Mouse (Mus musculus): ENCODE results near the gene Fcgr2b. TPM values are rescaled to one million over a fixed set of nuclear protein-coding genes. Genes with fewer than 3 reads are reported as not detected.

Gene Fcgr2b
- polyA plus RNA-seq, 2 experiments, result 3.3 to 3.4 TPM

DNA sequence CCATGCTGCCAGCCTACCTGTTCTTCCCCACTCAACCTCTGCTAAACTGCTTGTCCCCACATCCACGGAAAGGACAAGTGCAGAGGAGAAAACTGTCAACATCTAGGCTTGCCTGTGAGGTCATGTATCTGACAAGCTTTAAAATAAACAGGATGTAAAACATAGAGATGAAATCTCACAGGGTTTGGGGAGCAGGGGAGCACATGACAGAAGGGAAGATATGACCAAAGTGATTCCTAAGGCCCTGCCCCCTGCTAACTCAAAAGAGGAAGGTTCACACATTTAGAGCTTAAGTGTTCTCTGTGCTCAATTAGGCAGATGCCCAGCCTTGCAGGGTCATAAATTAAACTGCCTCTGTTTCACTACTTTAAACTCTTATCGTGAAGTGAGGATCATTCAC, 42.0 kb downstream of the Fcgr2b start:
- Histone ChIP-seq H3K27ac (no peak overlapping the region), H3K4me3 (ENCODE audit: insufficient read depth in 1 of 2, low read depth in 2 of 2, low read length in 2 of 2) (no peak overlapping the region), H3K27me3 (ENCODE audit: control insufficient read depth, insufficient read depth, low read length) (no peaks in the 10 kb centered on the region), H3K4me1 (replicated peaks; ENCODE audit: control insufficient read depth in 2 of 2, insufficient read depth in 2 of 2, low read length in 1 of 2) (no peaks in the 10 kb centered on the region), H3K36me3 (replicated peaks; ENCODE audit: control insufficient read depth, insufficient read depth, low read depth) (no peaks in the 10 kb centered on the region), H3K9ac (replicated peaks) (no peak overlapping the region), H3K9me3 (ENCODE audit: control insufficient read depth, low read length) (no peaks in the 10 kb centered on the region), H3K4me2 (ENCODE audit: low read depth) (no peak overlapping the region)
- TF ChIP-seq CTCF (IDR thresholded peaks at IDR 0.05; ENCODE audit: low read depth) (no peak), EP300 (IDR thresholded peaks at IDR 0.05; ENCODE audit: low read depth) (no peak)
- 46% methylated on average over 2 of the region's 2 CpGs for WGBS (ENCODE audit: insufficient replicate concordance)
- no peak for DNase-seq (ENCODE audit: low read depth in 3 of 3, low spot score in 3 of 3)
- no peak for ATAC-seq (ENCODE audit: insufficient read depth)

GRCm38 (mm10) chr1:170933940-170934339, 42.4 kb downstream of the Fcgr2b start:
- Histone ChIP-seq H3K4me1 (replicated peaks; ENCODE audit: control insufficient read depth in 2 of 2, insufficient read depth in 2 of 2, low read length in 1 of 2) (no peaks in the 10 kb centered on the region), H3K27ac (no peak overlapping the region), H3K9me3 (ENCODE audit: control insufficient read depth, low read length) (no peaks in the 10 kb centered on the region), H3K36me3 (replicated peaks; ENCODE audit: control insufficient read depth, insufficient read depth, low read depth) (no peaks in the 10 kb centered on the region), H3K4me3 (ENCODE audit: insufficient read depth in 1 of 2, low read depth in 2 of 2, low read length in 2 of 2) (no peak overlapping the region), H3K9ac (replicated peaks) (no peak overlapping the region), H3K27me3 (ENCODE audit: control insufficient read depth, insufficient read depth, low read length) (no peaks in the 10 kb centered on the region), H3K4me2 (ENCODE audit: low read depth) (no peak overlapping the region)
- TF ChIP-seq EP300 (IDR thresholded peaks at IDR 0.05; ENCODE audit: low read depth) (no peak), CTCF (IDR thresholded peaks at IDR 0.05; ENCODE audit: low read depth) (no peak)
- no peak for ATAC-seq (ENCODE audit: insufficient read depth)
- 44% methylated on average over 1 of the region's 1 CpGs for WGBS (ENCODE audit: insufficient replicate concordance)
- DNase-seq (ENCODE audit: low read depth in 3 of 3, low spot score in 3 of 3), result no peak

- WGBS (ENCODE audit: insufficient replicate concordance), result 60% methylated on average over 6 of the region's 6 CpGs
- ATAC-seq (ENCODE audit: insufficient read depth), result no peak
- no peak for TF ChIP-seq EP300 (IDR thresholded peaks at IDR 0.05; ENCODE audit: low read depth)
- TF ChIP-seq CTCF (IDR thresholded peaks at IDR 0.05; ENCODE audit: low read depth), result no peak
- no peaks in the 10 kb centered on the region for H3K4me1 ChIP-seq (replicated peaks; ENCODE audit: control insufficient read depth in 2 of 2, insufficient read depth in 2 of 2, low read length in 1 of 2)
- H3K27me3 ChIP-seq (ENCODE audit: control insufficient read depth, insufficient read depth, low read length), result no peaks in the 10 kb centered on the region
- no peak for DNase-seq (ENCODE audit: low read depth in 3 of 3, low spot score in 3 of 3)
- H3K4me2 ChIP-seq (ENCODE audit: low read depth), result no peak overlapping the region
- no peaks in the 10 kb centered on the region for H3K9me3 ChIP-seq (ENCODE audit: control insufficient read depth, low read length)
- H3K36me3 ChIP-seq (replicated peaks; ENCODE audit: control insufficient read depth, insufficient read depth, low read depth), result no peaks in the 10 kb centered on the region
- no peak overlapping the region for H3K9ac ChIP-seq (replicated peaks)
- no peak overlapping the region for H3K27ac ChIP-seq
- no peak overlapping the region for H3K4me3 ChIP-seq (ENCODE audit: insufficient read depth in 1 of 2, low read depth in 2 of 2, low read length in 2 of 2)
Observed at GRCm38 (mm10) chr1:170933386-170933920, 42.9 kb downstream of the Fcgr2b start.

GRCm38 (mm10) chr1:170932043-170932442, 44.3 kb downstream of the Fcgr2b start:
- no peak for ATAC-seq (ENCODE audit: insufficient read depth)

DNA sequence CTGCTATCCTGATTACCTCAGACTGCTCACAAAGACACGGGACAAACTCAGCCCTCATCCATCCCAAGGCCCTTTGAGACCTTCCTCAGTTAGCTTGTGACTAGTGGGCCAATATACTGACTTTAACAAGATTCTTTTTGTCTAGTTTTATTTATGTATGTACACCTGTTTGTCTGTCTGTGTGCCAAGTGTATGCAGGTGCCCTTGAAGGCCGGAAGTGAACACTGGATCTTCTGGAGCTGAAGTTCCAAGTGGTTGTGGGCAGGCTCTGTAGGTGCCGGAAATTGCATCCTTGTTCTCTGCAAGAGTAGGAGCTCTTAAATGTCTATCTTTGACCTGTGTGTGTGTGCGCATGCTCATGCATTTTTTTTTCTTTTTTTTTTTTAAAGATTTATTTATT, 47.1 kb downstream of the Fcgr2b start:
- 0 out of 4 replicates have a peak, but pooled peaks cover 0 to 2% of the 10 kb centered on the region in 2 experiments for H3K4me1 ChIP-seq (replicated peaks; ENCODE audit: control insufficient read depth in 2 of 2, insufficient read depth in 2 of 2, low read length in 1 of 2)
- TF ChIP-seq CTCF (IDR thresholded peaks at IDR 0.05; ENCODE audit: low read depth), result no peak

More at GRCm38 (mm10) chr1:170932043-170932442, 44.3 kb downstream of the Fcgr2b start:
- Histone ChIP-seq H3K4me3 (ENCODE audit: insufficient read depth in 1 of 2, low read depth in 2 of 2, low read length in 2 of 2) (no peak overlapping the region), H3K4me1 (replicated peaks; ENCODE audit: control insufficient read depth in 2 of 2, insufficient read depth in 2 of 2, low read length in 1 of 2) (no peaks in the 10 kb centered on the region), H3K9me3 (ENCODE audit: control insufficient read depth, low read length) (no peaks in the 10 kb centered on the region), H3K4me2 (ENCODE audit: low read depth) (no peak overlapping the region), H3K27ac (no peak overlapping the region), H3K9ac (replicated peaks) (no peak overlapping the region), H3K27me3 (ENCODE audit: control insufficient read depth, insufficient read depth, low read length) (no peaks in the 10 kb centered on the region), H3K36me3 (replicated peaks; ENCODE audit: control insufficient read depth, insufficient read depth, low read depth) (no peaks in the 10 kb centered on the region)
- 34% methylated on average over 3 of the region's 3 CpGs for WGBS (ENCODE audit: insufficient replicate concordance)
- DNase-seq (ENCODE audit: low read depth in 3 of 3, low spot score in 3 of 3), result no peak
- TF ChIP-seq CTCF (IDR thresholded peaks at IDR 0.05; ENCODE audit: low read depth), result no peak
- TF ChIP-seq EP300 (IDR thresholded peaks at IDR 0.05; ENCODE audit: low read depth), result no peak

More for the DNA sequence above, 47.1 kb downstream of the Fcgr2b start:
- Histone ChIP-seq H3K27ac (no peak overlapping the region), H3K27me3 (ENCODE audit: control insufficient read depth, insufficient read depth, low read length) (no peaks in the 10 kb centered on the region), H3K4me2 (ENCODE audit: low read depth) (no peak overlapping the region), H3K36me3 (replicated peaks; ENCODE audit: control insufficient read depth, insufficient read depth, low read depth) (no peaks in the 10 kb centered on the region), H3K9ac (replicated peaks) (no peak overlapping the region), H3K9me3 (ENCODE audit: control insufficient read depth, low read length) (no peaks in the 10 kb centered on the region), H3K4me3 (ENCODE audit: insufficient read depth in 1 of 2, low read depth in 2 of 2, low read length in 2 of 2) (no peak overlapping the region)
- DNase-seq (ENCODE audit: low read depth in 3 of 3, low spot score in 3 of 3) (no peak), ATAC-seq (ENCODE audit: insufficient read depth) (no peak)
- 63% methylated on average over 4 of the region's 4 CpGs for WGBS (ENCODE audit: insufficient replicate concordance)
